Mouse (Mus musculus) brain, embryonic 14.5 days (tissue): ENCODE results near the gene Rhbdf2.

Experiments used
- CTCF ChIP-seq: fragments of 200-500 bp; IDR thresholded peaks from 2 replicates; pipeline ENCODE4 v1.5.1; 2012; ENCODE audit warnings: inconsistent platforms, mild to moderate bottlenecking, moderate library complexity, borderline replicate concordance; ENCODE audit not compliant: insufficient read depth, insufficient read length; ENCODE audit errors: extremely low read depth
- POLR2A ChIP-seq: fragments of 200-500 bp; IDR thresholded peaks from 2 replicates; pipeline ENCODE4 v1.6.1; 2012; ENCODE audit warnings: mild to moderate bottlenecking, inconsistent platforms, borderline replicate concordance; ENCODE audit not compliant: poor library complexity, insufficient read depth, insufficient read length, severe bottlenecking; ENCODE audit errors: extremely low read depth

- TF ChIP-seq POLR2A = no peak
- no peak for TF ChIP-seq CTCF
Observed at GRCm38 (mm10) chr11:116602043-116602442, 24.8 kb downstream of the Rhbdf2 start.
